Mouse (Mus musculus): ENCODE results near the gene Tsc2. TPM values are rescaled to one million over a fixed set of nuclear protein-coding genes. Genes with fewer than 3 reads are reported as not detected.

Gene Tsc2
- total and polyA plus RNA-seq, 2 experiments from 2014 or later = 61.7 to 106 TPM

DNA sequence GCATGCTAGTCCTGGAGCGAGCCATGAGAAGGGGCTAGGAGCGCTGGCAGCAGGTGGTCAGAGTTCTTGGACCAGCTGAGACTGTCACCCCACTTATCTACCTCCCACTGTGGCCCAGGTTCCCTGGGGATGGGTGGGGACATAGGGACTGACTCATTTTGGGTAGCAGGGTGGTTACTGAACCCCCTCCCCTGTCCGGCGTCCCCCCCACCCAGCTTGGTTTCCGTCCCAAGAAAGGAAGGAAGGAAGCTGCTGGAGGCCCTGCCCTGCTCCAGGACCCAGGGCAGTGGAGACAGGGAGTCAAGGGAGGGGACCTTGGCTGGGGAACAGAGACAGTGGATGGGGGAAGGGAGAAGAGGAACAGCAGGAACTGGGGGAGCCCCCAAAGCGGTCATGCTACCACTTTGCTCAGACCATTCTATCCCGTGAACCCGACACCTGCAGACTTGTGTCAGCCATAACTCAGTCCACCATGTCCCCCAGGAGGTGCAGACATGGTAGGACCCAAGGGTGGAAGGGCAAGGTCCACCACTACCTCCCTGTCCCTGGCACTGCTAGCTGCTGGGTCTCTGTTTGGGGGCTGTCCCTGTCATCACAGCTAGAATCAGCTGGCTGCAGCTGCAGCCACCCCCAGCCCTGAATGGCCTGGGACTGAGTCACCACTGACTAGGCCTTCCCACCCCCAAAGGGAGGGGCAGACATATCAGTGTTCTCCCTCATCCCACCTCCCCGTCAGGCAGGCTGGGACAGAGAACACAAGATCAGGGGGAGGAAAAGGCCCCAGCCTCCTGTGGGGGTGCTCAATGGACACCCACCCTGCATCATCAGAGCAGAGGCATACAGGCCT is 12.7 kb upstream of the Tsc2 start:
- Histone ChIP-seq H3K27ac (ENCODE audit: low read depth, low read length) (0 out of 2 replicates have a peak overlapping the region, but pooled peaks have one; percentile 26), H3K27me3 (ENCODE audit: insufficient read depth, low read length) (no peaks in the 10 kb centered on the region), H3K4me2 (ENCODE audit: low read depth, low read length, poor library complexity, severe bottlenecking) (no peak overlapping the region), H3K4me3 (ENCODE audit: low read depth, low read length) (no peak overlapping the region), H3K4me1 (ENCODE audit: insufficient read depth, low read length) (peaks cover 4% of the 10 kb centered on the region; the same call in 1 of the 2 replicates), H3K9me3 (ENCODE audit: low read length) (no peaks in the 10 kb centered on the region), H3K9ac (replicated peaks; ENCODE audit: low read length, poor library complexity, severe bottlenecking) (no peak overlapping the region), H3K36me3 (ENCODE audit: insufficient read depth, low read length) (peaks cover 24% of the 10 kb centered on the region)
- DNase-seq (ENCODE audit: low spot score) (no peak), ATAC-seq (ENCODE audit: low FRiP score) (no peak)
- no peak for TF ChIP-seq CTCF (IDR thresholded peaks at IDR 0.05)
- WGBS = 87% methylated on average over 9 of the region's 9 CpGs

DNA sequence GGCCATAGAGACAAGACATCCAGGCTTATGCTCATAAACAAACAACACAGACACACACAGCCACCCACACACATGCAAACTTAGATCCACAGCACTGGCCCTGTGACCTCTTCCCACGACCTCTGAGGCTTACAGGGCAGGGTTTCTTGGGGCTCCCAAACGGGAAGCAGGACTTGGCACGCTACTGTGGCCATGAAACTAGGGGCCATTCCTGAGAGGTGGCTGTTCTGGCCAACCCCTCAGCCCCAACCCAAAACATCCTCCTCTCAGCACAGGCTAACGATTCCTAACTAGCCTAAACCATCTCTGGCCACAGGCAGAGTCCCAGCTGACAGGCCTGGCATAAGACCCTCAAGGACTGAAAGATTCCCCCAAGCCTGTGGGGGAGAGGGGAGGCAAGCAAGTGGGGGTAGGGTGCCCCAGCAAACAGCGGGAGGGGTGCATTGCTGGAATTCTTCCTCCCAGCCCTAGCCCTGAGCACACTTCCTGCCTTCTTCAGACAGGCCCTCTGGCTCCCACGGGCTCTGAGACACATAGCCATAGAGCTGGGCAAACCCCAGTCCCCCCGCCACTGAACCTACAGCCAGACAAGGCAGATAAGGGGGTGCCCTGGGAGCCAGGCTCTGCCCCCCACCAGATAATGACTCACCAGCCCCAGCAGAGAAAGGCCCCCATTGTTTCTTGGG is 11.7 kb upstream of the Tsc2 start:
- H3K4me1 ChIP-seq (ENCODE audit: insufficient read depth, low read length) = peaks cover 4% of the 10 kb centered on the region; the same call in 1 of the 2 replicates
- DNase-seq (ENCODE audit: low spot score) (no peak), ATAC-seq (ENCODE audit: low FRiP score) (no peak)
- peak overlapping the region; percentile 24; the same call in 1 of the 2 replicates for H3K9ac ChIP-seq (replicated peaks; ENCODE audit: low read length, poor library complexity, severe bottlenecking)
- no peaks in the 10 kb centered on the region for H3K9me3 ChIP-seq (ENCODE audit: low read length)
- 54% methylated on average over 7 of the region's 7 CpGs for WGBS
- no peak overlapping the region for H3K4me3 ChIP-seq (ENCODE audit: low read depth, low read length)
- TF ChIP-seq CTCF (IDR thresholded peaks at IDR 0.05) = no peak
- H3K27ac ChIP-seq (ENCODE audit: low read depth, low read length) = peak overlapping the region; percentile 26; the same call in 1 of the 2 replicates
- no peaks in the 10 kb centered on the region for H3K27me3 ChIP-seq (ENCODE audit: insufficient read depth, low read length)
- peaks cover 34% of the 10 kb centered on the region for H3K36me3 ChIP-seq (ENCODE audit: insufficient read depth, low read length)
- no peak overlapping the region for H3K4me2 ChIP-seq (ENCODE audit: low read depth, low read length, poor library complexity, severe bottlenecking)

GRCm38 (mm10) chr17:24642791-24643343 is 10.4 kb upstream of the Tsc2 start:
- Histone ChIP-seq H3K9ac (replicated peaks; ENCODE audit: low read length, poor library complexity, severe bottlenecking) (no peak overlapping the region), H3K27me3 (ENCODE audit: insufficient read depth, low read length) (no peaks in the 10 kb centered on the region), H3K27ac (ENCODE audit: low read depth, low read length) (no peak overlapping the region), H3K4me1 (ENCODE audit: insufficient read depth, low read length) (no peaks in the 10 kb centered on the region), H3K9me3 (ENCODE audit: low read length) (no peaks in the 10 kb centered on the region), H3K4me2 (ENCODE audit: low read depth, low read length, poor library complexity, severe bottlenecking) (no peak overlapping the region), H3K4me3 (ENCODE audit: low read depth, low read length) (no peak overlapping the region), H3K36me3 (ENCODE audit: insufficient read depth, low read length) (peaks cover 39% of the 10 kb centered on the region)
- TF ChIP-seq CTCF (IDR thresholded peaks at IDR 0.05) = no peak
- WGBS = 83% methylated on average over 6 of the region's 6 CpGs
- no peak for ATAC-seq (ENCODE audit: low FRiP score)
- no peak for DNase-seq (ENCODE audit: low spot score)

DNA sequence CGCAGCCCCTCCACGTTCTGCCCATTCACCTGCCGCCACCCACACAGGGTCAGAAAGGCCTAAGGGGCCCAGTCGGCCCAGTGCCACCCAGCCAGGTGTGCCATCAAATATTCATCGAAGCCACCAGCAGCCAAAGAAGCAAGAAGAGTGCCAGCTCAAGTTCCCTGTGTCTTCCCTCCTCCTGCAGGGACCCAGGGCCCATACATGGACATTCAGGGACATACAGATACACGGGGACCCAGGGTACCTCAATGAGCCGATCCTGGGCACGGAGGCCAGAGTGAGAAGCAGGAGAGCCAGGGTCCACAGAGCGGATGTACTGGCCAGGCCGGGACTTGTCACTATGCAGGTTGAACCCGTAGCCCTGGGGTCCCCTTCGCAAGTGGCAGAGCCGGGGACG is 9.5 kb upstream of the Tsc2 start:
- WGBS = 90% methylated on average over 14 of the region's 14 CpGs

DNA sequence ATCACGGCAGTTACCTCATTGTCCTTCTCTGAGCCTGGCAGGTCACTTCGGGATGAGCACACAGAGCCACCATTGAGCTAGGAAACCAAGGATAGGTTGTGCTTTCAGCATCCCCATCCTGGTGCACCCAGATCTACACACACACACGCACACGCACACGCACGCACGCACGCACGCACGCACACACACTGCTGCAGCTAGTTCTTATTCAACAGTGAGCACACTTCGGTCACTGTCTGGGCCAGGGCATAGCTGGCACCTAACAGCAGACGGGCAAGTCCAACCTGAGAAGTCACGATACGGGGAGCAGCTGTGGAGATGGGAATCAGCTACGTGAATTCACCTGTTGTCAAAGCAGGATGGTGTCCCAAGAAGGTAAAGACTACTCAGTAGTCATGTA is 8.2 kb upstream of the Tsc2 start:
- Histone ChIP-seq H3K36me3 (ENCODE audit: insufficient read depth, low read length) (peaks cover 39% of the 10 kb centered on the region), H3K4me3 (ENCODE audit: low read depth, low read length) (no peak overlapping the region), H3K4me2 (ENCODE audit: low read depth, low read length, poor library complexity, severe bottlenecking) (no peak overlapping the region), H3K4me1 (ENCODE audit: insufficient read depth, low read length) (no peaks in the 10 kb centered on the region), H3K27ac (ENCODE audit: low read depth, low read length) (no peak overlapping the region), H3K9me3 (ENCODE audit: low read length) (no peaks in the 10 kb centered on the region), H3K27me3 (ENCODE audit: insufficient read depth, low read length) (no peaks in the 10 kb centered on the region), H3K9ac (replicated peaks; ENCODE audit: low read length, poor library complexity, severe bottlenecking) (no peak overlapping the region)
- DNase-seq (ENCODE audit: low spot score) (no peak), ATAC-seq (ENCODE audit: low FRiP score) (no peak)
- TF ChIP-seq CTCF (IDR thresholded peaks at IDR 0.05) = no peak
- 94% methylated on average over 15 of the region's 15 CpGs for WGBS

More for the DNA sequence above, 9.5 kb upstream of the Tsc2 start:
- Histone ChIP-seq H3K4me2 (ENCODE audit: low read depth, low read length, poor library complexity, severe bottlenecking) (no peak overlapping the region), H3K27me3 (ENCODE audit: insufficient read depth, low read length) (no peaks in the 10 kb centered on the region), H3K9ac (replicated peaks; ENCODE audit: low read length, poor library complexity, severe bottlenecking) (no peak overlapping the region), H3K4me3 (ENCODE audit: low read depth, low read length) (no peak overlapping the region), H3K9me3 (ENCODE audit: low read length) (no peaks in the 10 kb centered on the region), H3K4me1 (ENCODE audit: insufficient read depth, low read length) (no peaks in the 10 kb centered on the region), H3K36me3 (ENCODE audit: insufficient read depth, low read length) (peaks cover 39% of the 10 kb centered on the region), H3K27ac (ENCODE audit: low read depth, low read length) (no peak overlapping the region)
- DNase-seq (ENCODE audit: low spot score) (no peak), ATAC-seq (ENCODE audit: low FRiP score) (no peak)
- TF ChIP-seq CTCF (IDR thresholded peaks at IDR 0.05) = no peak
